Mouse (Mus musculus) embryo, embryonic 11 days (tissue): ENCODE results near the gene Ern1.
"Not testable (repeated sequence)": the region's sequence is repeated elsewhere in the genome, so short reads cannot be mapped to it uniquely, and the experiment has no call there.

Source experiments
- DNase-seq: peaks from one replicate; pipeline ENCODE4 v3.0.0-alpha.2; 2015

The Ern1 gene

DNA sequence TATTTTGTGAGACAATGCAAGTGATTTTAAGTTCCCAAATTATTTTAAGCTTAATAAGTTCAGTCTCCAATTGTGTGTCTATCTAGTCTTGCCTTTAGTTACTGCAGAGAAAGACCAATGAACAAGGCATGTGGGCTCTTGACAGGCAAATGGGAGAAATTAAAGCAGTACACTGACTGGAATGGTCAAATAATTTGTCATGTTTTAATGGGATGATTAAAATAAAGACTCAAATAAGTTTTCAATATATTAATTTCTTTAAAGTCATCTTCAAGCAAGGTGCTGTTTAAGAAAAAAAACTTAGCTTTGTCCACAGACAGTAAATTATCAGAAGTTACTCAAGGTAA, 14.5 kb upstream of the Ern1 start:
- no peak for DNase-seq

DNA sequence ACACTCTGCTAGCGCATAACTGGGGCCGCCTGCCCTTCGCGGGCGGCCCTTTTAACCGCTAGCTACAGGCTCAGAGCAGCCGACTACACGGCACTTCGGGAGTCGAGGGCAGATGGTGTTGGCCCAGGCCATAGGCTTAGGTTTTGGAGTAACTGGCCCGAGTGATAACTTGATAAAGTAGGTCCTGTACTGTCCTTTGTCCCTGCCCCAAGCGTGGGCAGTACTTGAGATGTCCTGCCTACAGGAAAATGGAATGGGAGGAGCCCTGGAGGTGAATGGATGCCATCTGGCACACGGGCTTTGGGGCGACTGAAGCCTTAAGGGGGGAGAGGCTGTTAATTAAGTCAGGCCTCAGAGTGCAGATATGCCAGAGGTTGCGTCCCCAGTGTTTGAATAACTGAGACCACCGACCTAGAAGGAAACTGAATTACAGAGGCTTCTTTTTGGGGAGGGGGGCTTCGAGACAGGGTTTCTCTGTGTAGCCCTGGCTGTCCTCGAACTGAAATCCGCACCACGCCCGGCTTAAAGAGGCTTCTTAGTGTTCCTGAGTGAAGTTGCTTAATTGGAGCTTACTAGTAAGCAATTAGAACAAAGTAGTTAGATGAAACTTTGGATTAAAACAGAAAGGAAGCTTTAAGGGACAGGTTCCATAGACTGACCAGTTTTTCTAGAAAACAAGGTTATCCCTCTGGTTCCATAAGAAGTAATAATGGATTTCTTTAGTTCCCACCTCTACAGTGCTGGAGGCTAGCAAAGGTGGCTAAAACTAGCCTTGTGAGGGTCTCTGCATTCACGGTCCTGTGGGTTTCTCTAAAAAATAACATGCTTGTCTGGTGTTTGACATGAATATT, 13.9 kb upstream of the Ern1 start:
- DNase-seq: peak; percentile 83

DNA sequence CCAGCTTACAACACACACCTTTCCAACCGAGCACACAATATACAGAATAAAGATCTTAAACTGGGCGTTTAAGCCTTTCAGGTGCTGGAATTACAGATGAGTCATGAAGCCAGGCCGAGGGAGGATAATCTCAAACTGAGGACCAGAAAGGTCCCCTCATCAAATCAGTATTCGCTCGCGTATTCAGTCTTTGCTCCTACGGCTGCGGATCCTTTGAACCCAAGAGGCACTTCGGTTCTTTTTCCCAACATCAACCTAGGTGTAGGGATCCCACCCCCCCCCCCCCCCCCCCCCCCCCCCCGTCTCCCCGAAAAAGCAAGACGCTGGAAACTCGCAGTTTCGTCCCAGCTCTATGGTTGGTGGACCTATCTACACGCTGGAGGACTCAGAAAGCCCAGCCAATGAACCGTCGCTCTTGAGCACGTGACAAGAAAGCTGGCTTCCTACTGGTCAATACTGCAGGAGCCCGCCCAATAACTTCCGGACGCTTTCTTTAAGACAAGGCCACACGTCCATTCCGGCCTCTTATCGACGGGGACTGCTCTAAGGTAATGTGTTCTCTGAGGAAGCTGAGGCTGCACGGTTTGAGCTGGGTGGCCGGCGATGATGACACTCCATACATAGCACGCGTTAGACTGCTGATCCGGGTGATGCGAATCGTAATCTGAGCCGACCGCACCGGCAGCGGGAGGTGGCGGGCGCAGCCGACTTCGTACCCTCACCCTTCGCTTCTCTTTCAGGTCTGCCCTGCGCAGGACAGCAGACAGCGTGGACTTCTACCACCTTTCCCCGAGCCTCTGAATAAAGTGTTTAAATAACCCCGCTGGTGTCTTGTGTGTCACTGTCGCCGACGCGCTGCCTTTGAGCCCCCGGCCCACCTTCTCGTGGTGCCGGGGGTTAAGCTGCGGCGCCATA, 13.0 kb upstream of the Ern1 start:
- DNase-seq: peak; percentile 98

DNA sequence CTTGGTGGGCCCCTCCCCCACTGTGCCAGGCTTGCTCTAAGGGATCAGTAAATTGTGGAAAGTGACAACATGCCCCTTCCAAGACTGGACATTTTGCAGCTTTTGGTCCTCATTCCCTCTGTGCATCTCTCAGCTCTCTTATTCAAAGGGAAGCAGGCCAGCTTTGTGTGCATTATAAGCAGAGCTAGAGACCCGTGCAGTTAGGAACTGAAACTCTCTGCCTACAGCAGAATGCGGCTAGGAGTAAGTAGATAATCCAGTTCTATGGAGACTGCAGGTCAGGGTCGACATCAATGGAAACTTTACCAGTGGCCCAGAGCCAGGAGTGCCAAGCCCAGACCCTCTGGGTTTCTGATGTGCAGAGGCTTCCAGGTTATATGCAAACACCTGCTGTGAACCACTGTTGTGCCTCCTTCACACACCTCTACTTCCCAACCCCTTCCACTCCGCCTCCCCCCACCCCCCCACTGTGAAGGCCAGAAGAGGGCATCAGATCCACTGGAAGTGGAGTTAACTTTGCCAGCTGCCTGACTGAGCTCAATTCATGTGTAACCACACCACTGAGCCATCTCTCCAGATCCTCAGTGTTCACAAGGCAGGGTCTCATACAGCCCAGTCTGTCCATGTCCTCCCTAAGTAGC, 11.2 kb upstream of the Ern1 start:
- no peak for DNase-seq

DNA sequence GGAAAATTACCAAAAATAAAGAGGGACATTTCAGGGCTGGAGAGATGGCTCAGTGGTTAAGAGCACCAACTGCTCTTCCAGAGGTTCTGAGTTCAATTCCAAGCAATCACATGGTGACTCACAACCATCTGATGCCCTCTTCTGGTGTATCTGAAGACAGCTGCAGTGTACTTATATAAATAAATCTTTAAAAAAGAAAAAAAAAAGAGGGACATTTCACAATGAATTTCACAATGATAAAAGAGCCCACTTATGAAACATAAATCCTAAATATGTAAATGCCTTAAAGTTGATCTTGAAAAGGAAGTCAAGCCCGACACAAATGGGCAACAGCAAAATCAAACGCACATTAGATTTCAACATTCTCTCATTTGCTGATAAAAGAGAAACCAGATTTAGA, 10.3 kb upstream of the Ern1 start:
- DNase-seq: no peak

DNA sequence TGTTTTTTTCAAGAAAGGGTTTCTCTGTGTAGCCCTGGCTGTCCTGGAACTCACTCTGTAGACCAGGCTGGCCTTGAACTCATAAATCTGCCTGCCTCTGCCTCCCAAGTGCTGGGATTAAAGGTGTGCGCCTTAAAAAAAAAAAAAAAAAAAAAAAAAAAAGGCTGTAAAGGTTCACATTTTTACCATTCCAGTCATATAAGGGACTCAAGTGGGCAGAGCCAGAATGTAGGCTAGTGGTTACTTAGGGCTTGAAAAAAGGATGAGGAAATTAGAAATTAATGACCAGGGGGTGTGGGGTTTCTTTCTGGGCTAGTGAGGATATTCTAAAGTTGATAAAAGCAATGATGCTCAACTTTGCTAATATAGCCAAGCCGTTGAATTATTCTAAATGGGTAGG, 9.4 kb upstream of the Ern1 start:
- not testable (repeated sequence) for DNase-seq

DNA sequence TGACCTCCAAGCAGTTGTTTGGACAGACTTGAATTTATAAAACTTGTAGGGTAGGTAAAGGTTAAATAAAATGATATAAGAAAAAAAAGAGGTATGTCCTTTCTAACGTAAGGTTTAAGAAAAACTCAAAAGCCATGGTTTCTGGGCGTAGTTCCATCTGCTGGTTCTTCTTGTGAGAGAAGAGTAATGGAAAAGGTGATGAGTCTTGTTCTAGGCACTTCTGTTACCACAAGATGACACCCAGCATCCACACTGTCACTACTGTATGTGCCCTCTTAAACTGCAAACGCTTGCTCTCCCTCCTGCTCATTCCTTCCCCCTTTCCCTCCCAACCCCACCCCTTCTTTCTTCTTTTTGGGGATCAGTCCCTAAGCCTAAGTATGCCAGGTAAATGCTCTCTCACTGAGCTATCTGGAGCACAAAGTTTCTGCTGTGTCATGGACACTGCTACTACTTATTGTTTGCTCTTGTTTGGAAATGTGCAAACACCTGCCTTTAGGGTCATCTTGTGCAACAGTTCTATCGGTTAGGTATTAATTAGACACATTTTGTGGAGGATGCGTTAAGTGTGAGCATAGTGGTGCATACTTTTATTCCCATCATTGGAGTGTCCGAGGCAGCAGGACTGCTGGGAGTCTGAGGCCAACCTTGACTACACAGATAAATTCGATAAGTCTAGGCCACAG, 5.5 kb upstream of the Ern1 start:
- DNase-seq: no peak

DNA sequence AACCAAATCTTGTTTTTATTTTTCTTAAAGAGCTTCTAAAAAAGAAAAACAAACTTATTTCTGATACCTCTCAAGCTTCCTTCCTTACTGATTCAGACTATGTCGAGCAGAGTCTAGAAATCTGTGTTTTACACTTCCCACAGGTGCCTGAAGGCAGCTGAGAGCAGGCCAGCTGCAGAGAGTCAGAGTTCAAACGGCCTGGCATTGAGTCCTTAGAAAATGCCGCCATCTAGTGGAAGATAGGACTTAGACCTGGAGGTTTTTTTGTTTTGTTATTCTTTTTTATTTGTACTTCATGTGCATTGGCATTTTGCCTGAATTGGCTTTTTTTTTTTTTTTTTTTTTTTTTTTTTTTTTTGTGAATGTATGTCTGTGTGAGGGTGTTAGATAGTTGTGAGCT, 3.7 kb upstream of the Ern1 start:
- DNase-seq: peak; percentile 93

DNA sequence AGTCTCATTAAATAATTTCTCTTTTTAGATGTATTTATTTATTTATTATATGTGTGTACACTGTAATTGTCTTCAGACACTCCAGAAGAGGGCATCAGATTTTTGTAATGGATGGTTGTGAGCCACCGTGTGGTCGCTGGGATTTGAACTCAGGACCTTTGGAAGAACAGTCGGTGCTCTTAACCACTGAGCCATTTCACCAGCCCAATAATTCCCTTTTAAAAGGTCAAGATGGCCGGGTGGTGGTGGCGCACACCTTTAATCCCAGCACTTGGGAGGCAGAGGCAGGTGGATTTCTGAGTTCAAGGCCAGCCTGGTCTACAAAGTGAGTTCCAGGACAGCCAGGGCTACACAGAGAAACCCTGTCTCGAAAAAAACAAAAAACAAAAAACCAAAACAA, 2.9 kb upstream of the Ern1 start:
- DNase-seq: not testable (repeated sequence)

DNA sequence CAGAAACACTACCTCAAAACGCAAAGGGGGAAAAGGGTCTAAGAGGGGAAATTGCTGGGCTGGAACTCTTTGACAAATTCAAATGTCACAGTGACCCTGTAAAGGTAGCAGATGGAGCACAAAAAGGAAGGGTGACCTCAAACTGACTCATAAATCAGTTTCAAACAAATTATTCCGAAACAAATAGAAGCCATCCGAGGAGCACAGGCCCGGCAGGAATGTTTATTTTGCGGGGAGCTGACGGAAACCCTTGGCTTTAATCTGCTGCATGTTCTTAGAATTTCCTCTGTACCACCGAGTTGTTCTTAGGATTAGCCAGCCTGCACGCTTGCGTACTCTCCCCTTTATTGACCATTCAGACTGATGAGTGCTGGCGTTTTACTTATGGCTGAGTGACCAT, 2.4 kb upstream of the Ern1 start:
- no peak for DNase-seq

DNA sequence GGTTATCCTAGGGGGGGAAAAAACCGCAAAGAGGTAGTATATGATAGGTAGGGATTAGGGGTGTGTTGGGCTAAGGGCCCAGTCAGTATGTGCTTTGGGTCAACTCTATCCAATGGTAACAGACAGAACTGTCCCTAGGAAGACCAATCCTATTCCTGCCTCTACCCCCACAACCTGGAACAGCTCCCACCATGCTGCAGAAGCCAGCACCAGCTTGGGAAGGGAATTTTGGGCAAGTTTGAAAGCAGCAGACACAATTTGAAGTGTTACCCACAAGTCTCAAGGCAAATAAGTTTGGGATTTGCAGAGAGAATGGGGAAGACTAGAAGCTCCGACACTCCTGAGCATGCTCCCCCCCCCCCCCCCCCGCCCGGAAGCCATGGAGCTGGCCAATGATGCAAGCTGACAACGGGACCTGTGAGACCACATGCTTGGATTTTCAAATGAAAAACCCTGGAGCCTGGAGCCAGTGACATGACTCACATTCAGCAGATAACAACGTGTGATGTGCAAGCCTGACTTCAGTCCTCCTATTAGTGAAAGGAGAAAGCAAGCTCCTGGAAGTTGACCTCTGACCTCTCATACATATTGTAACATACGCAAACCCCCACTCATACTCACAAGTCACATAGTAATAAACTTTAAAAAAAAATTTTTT, 1.5 kb upstream of the Ern1 start:
- no peak for DNase-seq

DNA sequence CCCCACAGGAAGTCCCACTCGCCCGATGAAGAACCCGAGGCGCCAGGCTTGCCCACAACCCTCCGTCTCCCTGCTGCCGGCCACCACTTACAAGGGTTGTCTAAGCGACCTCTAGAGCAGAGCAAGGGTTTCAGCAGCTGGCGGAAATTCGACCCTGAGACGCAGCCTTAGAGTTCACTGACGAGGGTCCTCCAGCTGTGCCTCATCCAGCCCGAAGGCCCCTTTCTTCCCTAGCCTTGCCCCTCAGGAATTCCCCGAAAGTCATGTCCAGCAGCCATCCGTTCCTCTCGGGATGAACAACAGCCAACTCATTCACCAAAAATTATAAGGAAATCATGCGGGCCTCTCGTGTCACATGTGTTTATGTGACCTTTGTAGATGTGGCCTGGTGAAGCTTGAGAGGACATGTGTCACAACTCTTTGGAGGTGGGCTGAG, 492 bp upstream of the Ern1 start:
- DNase-seq: no peak

DNA sequence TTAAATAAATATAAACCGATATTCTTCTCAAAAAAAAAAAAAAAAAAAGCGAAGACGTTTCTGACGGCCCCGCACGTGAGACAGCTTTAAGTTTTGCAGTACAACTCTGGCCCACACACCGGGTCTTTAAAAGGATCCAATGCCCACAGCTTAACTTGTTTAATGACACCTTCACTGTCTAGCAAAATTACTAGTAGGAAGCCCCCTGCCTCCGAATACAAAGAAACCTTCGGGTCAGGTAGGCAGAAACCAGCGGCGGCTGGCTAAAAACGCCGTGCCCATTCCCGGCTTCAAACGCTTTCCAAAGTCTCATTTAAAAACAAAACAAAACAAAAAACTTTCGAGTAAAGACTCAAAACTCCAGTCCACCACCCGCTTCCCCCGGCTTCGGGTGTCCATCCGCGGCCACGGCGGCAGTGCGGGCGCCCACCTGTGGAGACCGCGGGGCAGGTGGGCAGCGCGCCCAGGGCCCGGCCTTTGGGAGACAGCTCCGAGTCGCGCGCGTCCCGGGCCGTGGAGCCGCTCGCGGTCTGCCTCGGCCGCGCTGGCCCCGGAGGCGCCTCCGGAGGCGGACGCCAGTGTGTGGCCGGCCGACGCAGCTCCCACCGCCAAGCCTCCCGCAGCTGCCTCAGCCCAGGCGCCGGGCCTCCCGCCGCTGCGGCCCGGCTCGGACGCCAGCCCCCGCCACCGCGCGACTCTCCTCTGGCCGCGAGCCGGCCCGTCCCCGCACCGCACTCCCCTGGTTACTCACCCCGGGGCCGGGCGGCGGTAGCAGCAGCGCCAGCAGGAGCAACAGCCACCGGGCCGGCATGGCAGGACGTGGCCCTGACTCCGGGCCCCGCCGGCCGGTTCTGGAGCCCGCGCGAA, 553 bp downstream of the Ern1 start:
- no peak for DNase-seq

DNA sequence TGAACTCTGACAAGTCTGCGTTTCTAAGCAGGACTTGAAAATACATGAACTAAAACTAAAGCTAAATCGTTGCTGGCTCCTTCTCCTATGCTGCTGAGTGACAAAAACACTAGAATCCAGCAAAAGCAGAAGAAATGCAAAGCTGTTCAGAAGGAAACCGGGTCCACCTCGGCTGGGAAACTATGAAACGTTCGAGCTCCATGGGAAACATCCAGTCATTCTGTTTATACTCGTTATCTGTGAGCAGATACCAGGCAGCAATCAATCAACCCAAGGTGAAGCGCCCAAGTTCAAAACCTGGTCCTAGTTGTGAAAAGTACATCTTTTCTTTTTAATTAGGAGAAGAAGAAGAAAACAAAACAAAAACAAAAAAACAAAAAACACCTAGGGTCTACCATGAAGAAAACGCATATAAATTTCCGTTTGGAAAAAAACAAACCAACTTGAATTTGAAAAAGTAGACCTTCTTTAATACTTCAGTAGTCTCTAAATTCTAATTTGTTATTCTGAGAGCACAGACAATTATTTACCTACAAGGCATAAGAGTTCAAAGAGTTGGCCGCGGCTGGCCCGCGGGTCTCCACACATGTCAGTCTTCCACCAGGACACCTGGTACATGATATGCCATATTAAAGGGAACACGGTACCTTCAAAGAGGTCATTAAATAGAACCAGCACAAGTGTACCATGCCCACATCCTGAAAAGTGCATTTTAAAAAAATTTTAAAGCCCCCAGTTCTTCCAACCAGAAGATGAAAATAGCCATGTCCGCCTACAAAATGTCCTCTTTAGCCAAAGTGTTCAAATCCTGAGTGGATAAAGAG, 1.4 kb downstream of the Ern1 start:
- no peak for DNase-seq

DNA sequence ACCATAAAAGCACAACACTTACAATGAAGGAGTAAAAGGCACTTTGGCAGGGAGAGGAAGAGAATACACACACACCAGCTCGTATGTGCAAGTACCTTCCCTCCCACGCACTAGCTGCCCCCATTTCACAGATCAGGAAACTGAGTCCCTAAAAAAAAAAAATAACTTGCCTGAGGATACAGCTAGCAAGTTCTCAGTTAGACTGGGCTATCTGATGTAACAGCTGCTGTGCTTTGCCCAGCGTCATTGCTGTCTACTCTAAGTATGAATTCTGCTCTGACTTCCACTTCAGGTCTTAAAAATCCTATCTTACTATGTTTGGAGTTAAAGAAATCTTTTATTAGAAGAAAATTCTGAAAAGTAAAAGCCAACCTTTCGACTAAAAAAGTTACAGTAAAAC, 2.0 kb downstream of the Ern1 start:
- no peak for DNase-seq

DNA sequence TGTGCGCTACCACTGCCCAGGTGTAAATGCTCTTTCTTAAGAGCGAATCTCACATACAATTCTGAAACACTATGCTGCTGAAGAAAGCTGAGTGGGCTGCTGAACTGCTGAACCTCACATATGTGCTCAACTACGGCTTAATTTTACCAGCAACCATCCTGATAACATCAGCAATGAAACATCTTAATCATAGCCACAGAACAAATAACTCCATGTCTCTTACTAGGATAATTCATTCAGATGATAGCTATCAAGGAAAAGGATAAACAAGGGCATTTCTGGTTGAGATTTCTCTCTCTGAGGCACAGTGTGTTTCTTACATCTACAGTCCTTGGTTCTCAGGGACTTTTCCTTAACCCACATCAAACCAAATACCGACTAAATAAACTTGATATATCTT, 2.8 kb downstream of the Ern1 start:
- DNase-seq: no peak

DNA sequence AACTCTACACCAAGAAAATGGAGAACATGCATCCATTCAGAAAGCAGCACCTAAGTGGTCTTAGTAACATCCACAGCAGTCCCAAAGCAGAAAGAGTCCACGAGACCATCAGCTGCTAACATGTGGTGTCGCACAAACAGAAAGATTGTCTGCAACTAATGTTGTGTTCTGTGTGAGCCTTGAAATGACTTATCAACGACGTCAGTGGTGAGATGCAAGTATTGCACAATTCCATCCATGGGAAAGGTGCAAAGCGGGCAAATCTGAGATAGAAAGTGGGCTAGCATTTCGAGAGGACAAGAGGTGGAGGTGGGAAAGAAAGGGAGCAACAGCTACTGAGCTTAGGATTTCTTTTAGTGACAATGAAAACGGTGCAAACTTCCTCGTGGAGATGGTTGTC, 4.8 kb downstream of the Ern1 start:
- no peak for DNase-seq

DNA sequence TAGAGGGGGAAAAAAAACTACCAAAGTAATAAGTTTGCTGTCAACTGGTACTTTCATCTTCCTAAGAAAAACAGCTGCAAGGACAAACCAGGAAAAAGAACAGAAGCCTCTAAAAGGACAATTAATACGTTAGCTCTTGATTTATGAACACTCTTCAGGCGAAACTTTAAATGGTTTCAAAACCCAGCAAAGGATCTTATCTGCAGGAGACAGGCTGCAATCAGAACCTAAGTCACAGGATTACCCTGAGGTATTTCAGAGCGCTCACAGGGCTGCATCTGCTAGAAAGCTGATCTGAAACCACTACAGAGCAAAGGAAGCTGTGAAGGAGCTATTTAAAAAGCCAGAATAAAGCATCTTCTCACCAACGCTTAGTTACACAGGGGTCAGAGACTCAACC, 6.0 kb downstream of the Ern1 start:
- DNase-seq: no peak

DNA sequence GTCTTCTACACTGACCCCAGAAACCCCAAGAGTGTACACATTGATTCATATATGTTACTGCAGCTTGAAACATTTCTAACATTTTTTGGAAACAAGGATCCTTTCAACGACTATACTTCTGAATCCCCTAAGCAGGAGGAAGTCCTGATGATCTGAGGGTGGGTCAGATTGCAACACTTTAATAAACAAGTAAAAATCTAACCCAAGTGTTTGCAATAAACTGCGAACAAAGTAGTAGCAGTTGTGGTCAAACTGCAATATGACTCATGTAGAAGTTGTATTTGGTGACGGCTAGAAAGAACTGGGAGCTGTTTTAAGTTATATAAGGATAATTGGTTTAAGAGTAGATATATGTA, 7.1 kb downstream of the Ern1 start:
- DNase-seq: no peak
